Mouse (Mus musculus): ENCODE measurements around the gene Extl1. TPM values are rescaled to one million over a fixed set of nuclear protein-coding genes. Genes with fewer than 3 reads are reported as not detected.

Extl1 gene
- polyA plus RNA-seq, 1 experiment, result 22.4 TPM

DNA sequence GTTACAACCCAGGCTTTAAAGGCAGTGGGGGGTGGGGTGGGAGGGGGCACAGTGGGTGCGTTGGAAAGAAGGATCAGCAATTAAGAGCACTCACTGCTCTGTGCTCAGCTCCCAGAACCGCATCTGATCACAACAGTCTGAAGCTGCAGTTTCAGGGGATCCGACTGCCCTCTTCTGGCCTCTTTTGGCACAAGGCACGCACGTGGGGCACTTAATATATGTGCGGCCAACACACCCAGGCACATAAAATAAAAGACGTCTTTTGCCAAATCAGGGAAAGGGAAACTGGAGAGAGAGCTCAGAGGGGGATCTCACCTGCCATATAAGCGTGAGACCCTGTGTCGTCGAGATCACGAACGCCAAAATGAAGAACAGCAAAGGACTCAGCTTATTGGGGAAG lies 9.4 kb upstream of the Extl1 start:
- Histone ChIP-seq H3K27me3 (ENCODE audit: control insufficient read depth, insufficient read depth, insufficient read length) (no peaks in the 10 kb centered on the region), H3K4me2 (ENCODE audit: low read depth) (no peak overlapping the region)
- TF ChIP-seq MYOG (IDR thresholded peaks at IDR 0.05; ENCODE audit: control insufficient read depth in 1 of 3, insufficient read depth in 1 of 3, insufficient read length in 2 of 3, low read depth in 2 of 3), result no peak
- TF ChIP-seq USF1 (IDR thresholded peaks at IDR 0.05; ENCODE audit: low read depth), result no peak
- TF ChIP-seq TCF3 (IDR thresholded peaks at IDR 0.05; ENCODE audit: insufficient read length, low read depth), result no peak
- TF ChIP-seq POLR2AphosphoS2 (IDR thresholded peaks at IDR 0.05; ENCODE audit: insufficient read length, low read depth), result no peak
- no peak for TF ChIP-seq MYOD1 (IDR thresholded peaks at IDR 0.05; ENCODE audit: control insufficient read depth in 1 of 3, insufficient read length in 2 of 3, low read depth in 2 of 3)
- no peak for TF ChIP-seq REST (IDR thresholded peaks at IDR 0.05; ENCODE audit: insufficient read depth, insufficient read length)
- no peak for TF ChIP-seq E2F4 (IDR thresholded peaks at IDR 0.05; ENCODE audit: insufficient read depth)
- TF ChIP-seq POLR2A (IDR thresholded peaks at IDR 0.05; ENCODE audit: insufficient read length, low read depth), result no peak
- TF ChIP-seq MAX (IDR thresholded peaks at IDR 0.05; ENCODE audit: low read depth), result no peak
- no peak for TF ChIP-seq SRF (IDR thresholded peaks at IDR 0.05; ENCODE audit: control insufficient read depth, insufficient read length, low read depth)
- no peak for TF ChIP-seq TCF12 (IDR thresholded peaks at IDR 0.05; ENCODE audit: insufficient read depth, poor library complexity, severe bottlenecking)
- no peak for TF ChIP-seq CEBPB (IDR thresholded peaks at IDR 0.05; ENCODE audit: insufficient read depth, poor library complexity, severe bottlenecking)

GRCm38 (mm10) chr4:134392595-134392994 lies 8.9 kb upstream of the Extl1 start:
- Histone ChIP-seq H3K4me2 (ENCODE audit: low read depth) (no peak overlapping the region), H3K4me3 (no peak overlapping the region), H3K27me3 (ENCODE audit: control insufficient read depth, insufficient read depth, insufficient read length) (no peaks in the 10 kb centered on the region), H3K36me3 (ENCODE audit: control insufficient read depth, insufficient read depth) (no peaks in the 10 kb centered on the region), H3K79me2 (ENCODE audit: control insufficient read depth, insufficient read depth) (no peaks in the 10 kb centered on the region), H3ac (ENCODE audit: control insufficient read depth, insufficient read length) (no peak overlapping the region)
- TF ChIP-seq MYOD1 (IDR thresholded peaks at IDR 0.05; ENCODE audit: control insufficient read depth in 1 of 3, insufficient read length in 2 of 3, low read depth in 2 of 3) (no peak), TCF3 (IDR thresholded peaks at IDR 0.05; ENCODE audit: insufficient read length, low read depth) (no peak), CEBPB (IDR thresholded peaks at IDR 0.05; ENCODE audit: insufficient read depth, poor library complexity, severe bottlenecking) (no peak), E2F4 (IDR thresholded peaks at IDR 0.05; ENCODE audit: insufficient read depth) (no peak), REST (IDR thresholded peaks at IDR 0.05; ENCODE audit: insufficient read depth, insufficient read length) (no peak), TCF12 (IDR thresholded peaks at IDR 0.05; ENCODE audit: insufficient read depth, poor library complexity, severe bottlenecking) (no peak), POLR2A (IDR thresholded peaks at IDR 0.05; ENCODE audit: insufficient read length, low read depth) (no peak), MAX (IDR thresholded peaks at IDR 0.05; ENCODE audit: low read depth) (no peak), USF1 (IDR thresholded peaks at IDR 0.05; ENCODE audit: low read depth) (no peak), POLR2AphosphoS2 (IDR thresholded peaks at IDR 0.05; ENCODE audit: insufficient read length, low read depth) (no peak), SRF (IDR thresholded peaks at IDR 0.05; ENCODE audit: control insufficient read depth, insufficient read length, low read depth) (no peak)

More for the DNA sequence above, 9.4 kb upstream of the Extl1 start:
- Histone ChIP-seq H3ac (ENCODE audit: control insufficient read depth, insufficient read length) (no peak overlapping the region), H3K79me2 (ENCODE audit: control insufficient read depth, insufficient read depth) (no peaks in the 10 kb centered on the region), H3K36me3 (ENCODE audit: control insufficient read depth, insufficient read depth) (no peaks in the 10 kb centered on the region), H3K4me3 (no peak overlapping the region)

DNA sequence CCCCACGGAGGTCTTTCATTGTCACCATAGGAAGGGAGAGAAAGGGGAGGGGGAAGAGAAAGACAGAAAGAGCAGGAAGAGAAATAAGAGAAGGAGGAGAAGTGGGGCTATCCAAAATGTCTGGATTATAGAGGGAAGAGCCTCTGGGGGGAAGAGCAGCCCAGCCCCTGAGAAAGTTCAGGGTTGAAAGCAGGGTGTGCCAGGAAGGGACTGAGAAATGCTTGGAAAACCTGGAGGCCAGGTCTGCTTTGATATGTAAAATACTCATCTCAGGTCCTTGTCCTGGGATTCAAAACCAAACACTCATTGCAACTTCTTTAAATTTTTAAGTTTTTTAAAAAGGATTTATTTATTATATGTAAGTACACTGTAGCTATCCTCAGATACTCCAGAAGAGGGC lies 8.0 kb upstream of the Extl1 start:
- TF ChIP-seq TCF12 (IDR thresholded peaks at IDR 0.05; ENCODE audit: insufficient read depth, poor library complexity, severe bottlenecking) (no peak), TCF3 (IDR thresholded peaks at IDR 0.05; ENCODE audit: insufficient read length, low read depth) (no peak), MYOD1 (IDR thresholded peaks at IDR 0.05; ENCODE audit: control insufficient read depth in 1 of 3, insufficient read length in 2 of 3, low read depth in 2 of 3) (no peak)
- no peak overlapping the region for H3K4me3 ChIP-seq
- no peak overlapping the region for H3K4me2 ChIP-seq (ENCODE audit: low read depth)
- H3K27me3 ChIP-seq (ENCODE audit: control insufficient read depth, insufficient read depth, insufficient read length), result no peaks in the 10 kb centered on the region
- H3ac ChIP-seq (ENCODE audit: control insufficient read depth, insufficient read length), result no peak overlapping the region
- no peaks in the 10 kb centered on the region for H3K79me2 ChIP-seq (ENCODE audit: control insufficient read depth, insufficient read depth)
- H3K36me3 ChIP-seq (ENCODE audit: control insufficient read depth, insufficient read depth), result no peaks in the 10 kb centered on the region

GRCm38 (mm10) chr4:134388397-134388796 lies 4.7 kb upstream of the Extl1 start:
- no peak overlapping the region for H3ac ChIP-seq (ENCODE audit: control insufficient read depth, insufficient read length)
- no peaks in the 10 kb centered on the region for H3K36me3 ChIP-seq (ENCODE audit: control insufficient read depth, insufficient read depth)
- H3K27me3 ChIP-seq (ENCODE audit: control insufficient read depth, insufficient read depth, insufficient read length), result no peaks in the 10 kb centered on the region
- no peak overlapping the region for H3K4me3 ChIP-seq
- H3K79me2 ChIP-seq (ENCODE audit: control insufficient read depth, insufficient read depth), result no peaks in the 10 kb centered on the region
- no peak for TF ChIP-seq POLR2AphosphoS2 (IDR thresholded peaks at IDR 0.05; ENCODE audit: insufficient read length, low read depth)
- TF ChIP-seq TCF3 (IDR thresholded peaks at IDR 0.05; ENCODE audit: insufficient read length, low read depth), result no peak
- TF ChIP-seq CEBPB (IDR thresholded peaks at IDR 0.05; ENCODE audit: insufficient read depth, poor library complexity, severe bottlenecking), result no peak
- no peak for TF ChIP-seq E2F4 (IDR thresholded peaks at IDR 0.05; ENCODE audit: insufficient read depth)
- TF ChIP-seq TCF12 (IDR thresholded peaks at IDR 0.05; ENCODE audit: insufficient read depth, poor library complexity, severe bottlenecking), result no peak
- TF ChIP-seq USF1 (IDR thresholded peaks at IDR 0.05; ENCODE audit: low read depth), result no peak
- no peak overlapping the region for H3K4me2 ChIP-seq (ENCODE audit: low read depth)

- no peaks in the 10 kb centered on the region for H3K27me3 ChIP-seq (ENCODE audit: control insufficient read depth, insufficient read depth, insufficient read length)
- H3K4me2 ChIP-seq (ENCODE audit: low read depth), result no peak overlapping the region
- H3K4me3 ChIP-seq, result no peak overlapping the region
- no peaks in the 10 kb centered on the region for H3K79me2 ChIP-seq (ENCODE audit: control insufficient read depth, insufficient read depth)
- TF ChIP-seq MAX (IDR thresholded peaks at IDR 0.05; ENCODE audit: low read depth) (no peak), TCF3 (IDR thresholded peaks at IDR 0.05; ENCODE audit: insufficient read length, low read depth) (no peak), MYOD1 (IDR thresholded peaks at IDR 0.05; ENCODE audit: control insufficient read depth in 1 of 3, insufficient read length in 2 of 3, low read depth in 2 of 3) (no peak), E2F4 (IDR thresholded peaks at IDR 0.05; ENCODE audit: insufficient read depth) (no peak), POLR2A (IDR thresholded peaks at IDR 0.05; ENCODE audit: insufficient read length, low read depth) (no peak), TCF12 (IDR thresholded peaks at IDR 0.05; ENCODE audit: insufficient read depth, poor library complexity, severe bottlenecking) (no peak), CEBPB (IDR thresholded peaks at IDR 0.05; ENCODE audit: insufficient read depth, poor library complexity, severe bottlenecking) (no peak)
- no peaks in the 10 kb centered on the region for H3K36me3 ChIP-seq (ENCODE audit: control insufficient read depth, insufficient read depth)
- H3ac ChIP-seq (ENCODE audit: control insufficient read depth, insufficient read length), result no peak overlapping the region
These were observed 3.6 kb upstream of the Extl1 start for GRCm38 (mm10) chr4:134387268-134387667.

Data from myocyte (in vitro differentiated cells).